Mouse (Mus musculus) olfactory bulb, adult 2 months (tissue): Measurements from ENCODE around the gene Klhdc7b. TPM values are rescaled to one million over a fixed set of nuclear protein-coding genes. Genes with fewer than 3 reads are reported as not detected.
A peak's percentile ranks its signal among the peaks of the same experiment; 100 is the strongest.

Source experiments
- H3K27ac ChIP-seq: fragments of 200-500 bp; 2 replicates; pipeline ENCODE4 v1.5.1; 2012; ENCODE audit warnings: low read depth, low read length; ENCODE audit not compliant: insufficient read depth
- H3K4me1 ChIP-seq: fragments of 200-500 bp; 2 replicates; pipeline ENCODE4 v1.6.1; 2012; ENCODE audit warnings: low read length; ENCODE audit not compliant: control insufficient read depth, insufficient read depth
- H3K4me3 ChIP-seq: fragments of 200-500 bp; 2 replicates; pipeline ENCODE4 v1.5.1; 2012; ENCODE audit warnings: mild to moderate bottlenecking, low read depth, low read length, moderate library complexity; ENCODE audit not compliant: insufficient read depth
- CTCF ChIP-seq: fragments of 200-500 bp; IDR thresholded peaks from 2 replicates; pipeline ENCODE4 v1.5.1; 2012; ENCODE audit warnings: low read depth, mild to moderate bottlenecking, low read length, moderate library complexity; ENCODE audit not compliant: insufficient read depth
- POLR2A ChIP-seq: fragments of 200-500 bp; IDR thresholded peaks from 2 replicates; pipeline ENCODE4 v1.6.1; 2012; ENCODE audit warnings: mild to moderate bottlenecking, low read depth, low read length, moderate library complexity; ENCODE audit not compliant: insufficient read depth
- WGBS: fragments of 180-500 bp; shearing (Covaris S2); methylation state at CpG from one replicate; pipeline ENCODE4 v1.1.7; 2018; 5-methylcytosine and 5-hydroxymethylcytosine counted together
- polyA plus RNA-seq: library from polyadenylated mRNA; stranded (reverse); fragments of >200 nt; gene quantifications from 2 replicates; pipeline ENCODE4 v1.2.4, GENCODE M21; 2012; ENCODE audit warnings: low replicate concordance; ENCODE audit not compliant: missing spikeins, insufficient read depth, insufficient read length

The Klhdc7b gene
- polyA plus RNA-seq, 1 experiment: not detected

- no peak overlapping the region for H3K27ac ChIP-seq
- peaks cover 17% of the 10 kb centered on the region for H3K4me1 ChIP-seq
- WGBS: 93% methylated on average over 16 of the region's 16 CpGs
- H3K4me3 ChIP-seq: no peak overlapping the region
- TF ChIP-seq POLR2A (no peak), CTCF (no peak)
These were observed 30.9 kb upstream of the Klhdc7b start for GRCm38 (mm10) chr15:89353837-89354236.

GRCm38 (mm10) chr15:89354455-89354854 lies 30.3 kb upstream of the Klhdc7b start:
- TF ChIP-seq POLR2A (no peak), CTCF (no peak)
- WGBS: 62% methylated on average over 7 of the region's 7 CpGs
- Histone ChIP-seq H3K4me1 (peaks cover 17% of the 10 kb centered on the region), H3K27ac (no peak overlapping the region), H3K4me3 (peak overlapping the region; percentile 53; the same call in 1 of the 2 replicates)

GRCm38 (mm10) chr15:89355241-89356187 lies 29.2 kb upstream of the Klhdc7b start, which contains the start of the genes Lmf2 and Ncaph2:
TSS of gene Lmf2 (minus strand) at chr15:89355659.
TSS of gene Ncaph2 (plus strand) at chr15:89355719.
- TF ChIP-seq POLR2A (peak; percentile 52; the same call in 1 of the 2 replicates), CTCF (no peak)
- Histone ChIP-seq H3K4me3 (peak within 1 kb of the TSS; percentile 53), H3K27ac (peak within 1 kb of the TSS; percentile 43), H3K4me1 (peaks cover 17% of the 10 kb centered on the region)
- 1% methylated on average over 64 of the region's 64 CpGs for WGBS

- H3K4me3 ChIP-seq: peak overlapping the region; percentile 53
- peaks cover 17% of the 10 kb centered on the region for H3K4me1 ChIP-seq
- no peak overlapping the region for H3K27ac ChIP-seq
- WGBS: under 1% methylated on average over 15 of the region's 15 CpGs
- no peak for TF ChIP-seq CTCF
- no peak for TF ChIP-seq POLR2A
These were observed 28.3 kb upstream of the Klhdc7b start for GRCm38 (mm10) chr15:89356372-89356771.

GRCm38 (mm10) chr15:89358784-89359183 lies 25.9 kb upstream of the Klhdc7b start:
- no peak for TF ChIP-seq POLR2A
- TF ChIP-seq CTCF: no peak
- Histone ChIP-seq H3K4me3 (no peak overlapping the region), H3K4me1 (peaks cover 16% of the 10 kb centered on the region), H3K27ac (no peak overlapping the region)
- WGBS: 78% methylated on average over 3 of the region's 3 CpGs

- H3K27ac ChIP-seq: no peak overlapping the region
- TF ChIP-seq CTCF (no peak), POLR2A (no peak)
- no peak overlapping the region for H3K4me3 ChIP-seq
- H3K4me1 ChIP-seq: no peaks in the 10 kb centered on the region
- WGBS: 86% methylated on average over 7 of the region's 7 CpGs
These were observed 21.7 kb upstream of the Klhdc7b start for GRCm38 (mm10) chr15:89363051-89363450.

- Histone ChIP-seq H3K4me3 (no peak overlapping the region), H3K4me1 (no peaks in the 10 kb centered on the region), H3K27ac (no peak overlapping the region)
- WGBS: 95% methylated on average over 4 of the region's 4 CpGs
- TF ChIP-seq POLR2A: no peak
- TF ChIP-seq CTCF: no peak
These were observed 19.6 kb upstream of the Klhdc7b start for GRCm38 (mm10) chr15:89365141-89365551.

- 83% methylated on average over 13 of the region's 13 CpGs for WGBS
- Histone ChIP-seq H3K27ac (no peak overlapping the region), H3K4me3 (no peak overlapping the region), H3K4me1 (peaks cover 20% of the 10 kb centered on the region)
- TF ChIP-seq CTCF: no peak
- TF ChIP-seq POLR2A: no peak
These were observed 12.6 kb upstream of the Klhdc7b start for GRCm38 (mm10) chr15:89372068-89372467.

GRCm38 (mm10) chr15:89372536-89372935 lies 12.2 kb upstream of the Klhdc7b start:
- no peak overlapping the region for H3K4me3 ChIP-seq
- TF ChIP-seq CTCF (no peak), POLR2A (no peak)
- H3K27ac ChIP-seq: no peak overlapping the region
- WGBS: 81% methylated on average over 7 of the region's 7 CpGs
- H3K4me1 ChIP-seq: peaks cover 23% of the 10 kb centered on the region
